ENCODE assay signal across 23 mouse cellular contexts in the genomic region with DNA sequence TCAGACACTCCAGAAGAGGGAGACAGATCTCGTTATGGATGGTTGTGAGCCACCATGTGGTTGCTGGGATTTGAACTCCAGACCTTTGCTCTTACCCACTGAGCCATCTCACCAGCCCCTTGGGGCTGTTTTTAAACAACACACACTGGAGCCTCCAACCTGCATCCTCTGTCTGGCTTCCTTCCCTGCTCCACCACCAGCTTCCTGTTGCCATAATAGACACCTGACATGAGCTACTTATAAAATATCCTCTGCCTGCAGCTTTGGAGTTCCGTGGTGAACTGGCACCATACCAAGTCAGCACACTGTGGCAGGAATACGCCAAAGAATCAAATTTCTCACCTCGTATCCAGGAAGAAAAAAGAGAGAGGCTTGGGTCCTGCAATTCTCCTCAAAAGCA. TPM values are rescaled to one million over a fixed set of nuclear protein-coding genes. Genes with fewer than 3 reads are reported as not detected.
"Had no signal": no experiment of that assay in that cellular context is flagged by ENCODE, and none has a peak within 500 bp of the region (broad histone marks: within the 10 kb centered on the region; RNA-seq: fewer than 3 reads in every experiment).

No protein-coding gene starts in this region.

- H3K27ac ChIP-seq: kidney, postnatal 0 days; liver, embryonic 13.5 days; macrophage had no signal

- ATAC-seq: midbrain, embryonic 16.5 days had no signal

- H3K9ac ChIP-seq: liver, embryonic 13.5 days; midbrain, embryonic 13.5 days had no signal

- H3K4me3 ChIP-seq: layer of hippocampus, adult 2 months; left cerebral cortex, adult 2 months; liver, embryonic 13.5 days; midbrain, embryonic 13.5 days had no signal

- H3K4me2 ChIP-seq: liver, embryonic 13.5 days had no signal

- H3K4me1 ChIP-seq: liver, embryonic 13.5 days had no signal

- DNase-seq: kidney, postnatal 25 days; layer of hippocampus, postnatal 36 days; liver, embryonic 13.5 days; lung, adult 2 months; right cerebral cortex, postnatal 25 days; spleen, adult 18-20 months; thymus, adult 18-20 months; thymus, postnatal 36 days had no signal

- H3K36me3 ChIP-seq: liver, embryonic 13.5 days; midbrain, embryonic 13.5 days had no signal

- H3K9me3 ChIP-seq: liver, embryonic 13.5 days; midbrain, embryonic 13.5 days had no signal

RNA-seq across cellular contexts. Expression of a gene that starts 4.0 kb away (rescaled TPM):
- total RNA-seq: megakaryocyte, adult 5-6 weeks had no signal
- polyA plus RNA-seq: kidney, embryonic 14.5 days; liver, adult 2 months; liver, embryonic 13.5 days; liver, embryonic 16.5 days had no signal

RNA-seq across cellular contexts. Expression of a gene that starts 25.7 kb away (rescaled TPM):
- total RNA-seq: liver, adult 2 months; megakaryocyte, adult 5-6 weeks had no signal
- polyA plus RNA-seq: kidney, embryonic 14.5 days; kidney, postnatal 0 days; liver, adult 2 months; macrophage had no signal

RNA-seq across cellular contexts. Expression of a gene that starts 41.8 kb away (rescaled TPM):
- total RNA-seq: layer of hippocampus, postnatal 10 days; left cerebral cortex, postnatal 10 days; left cerebral cortex, postnatal 36 days; megakaryocyte, adult 5-6 weeks had no signal
- polyA plus RNA-seq: kidney, embryonic 14.5 days; kidney, postnatal 0 days; macrophage; midbrain, embryonic 13.5 days; midbrain, embryonic 16.5 days; neural tube, embryonic 11.5 days; neural tube, embryonic 14.5 days had no signal

RNA-seq across cellular contexts. Expression of a gene that starts 52.2 kb away (rescaled TPM):
- total RNA-seq: megakaryocyte, adult 5-6 weeks had no signal
- polyA plus RNA-seq: macrophage; midbrain, embryonic 13.5 days had no signal
